Mouse (Mus musculus): ENCODE measurements around the gene Rbm28. TPM values are rescaled to one million over a fixed set of nuclear protein-coding genes. Genes with fewer than 3 reads are reported as not detected.

Rbm28 gene
- polyA plus RNA-seq, 1 experiment from 2014 or later, result 49.6 TPM

- H3K4me2 ChIP-seq (ENCODE audit: low read length), result no peak overlapping the region
- no peak for ATAC-seq
- H3K4me1 ChIP-seq (replicated peaks; ENCODE audit: control insufficient read depth, insufficient read depth, low read length), result peaks cover 3% of the 10 kb centered on the region; the same call in 1 of the 2 replicates
- H3K27me3 ChIP-seq (replicated peaks; ENCODE audit: control insufficient read depth, insufficient read depth, low read length), result no peaks in the 10 kb centered on the region
- H3K27ac ChIP-seq (ENCODE audit: low read length), result no peak overlapping the region
- no peaks in the 10 kb centered on the region for H3K36me3 ChIP-seq (ENCODE audit: control insufficient read depth, insufficient read depth)
- H3K9ac ChIP-seq (replicated peaks; ENCODE audit: low read depth, low read length), result no peak overlapping the region
- WGBS, result 59% methylated on average over 14 of the region's 14 CpGs
- H3K9me3 ChIP-seq (ENCODE audit: control insufficient read depth, low read length), result no peaks in the 10 kb centered on the region
- H3K4me3 ChIP-seq (replicated peaks; ENCODE audit: low read length), result no peak overlapping the region
Observed at GRCm38 (mm10) chr6:29099536-29100170, 65.2 kb downstream of the Rbm28 start.

GRCm38 (mm10) chr6:29092904-29093303 lies 71.9 kb downstream of the Rbm28 start:
- Histone ChIP-seq H3K4me2 (ENCODE audit: low read length) (no peak overlapping the region), H3K4me3 (replicated peaks; ENCODE audit: low read length) (no peak overlapping the region), H3K9ac (replicated peaks; ENCODE audit: low read depth, low read length) (no peak overlapping the region), H3K9me3 (ENCODE audit: control insufficient read depth, low read length) (peaks cover 7% of the 10 kb centered on the region; the same call in 1 of the 2 replicates), H3K36me3 (ENCODE audit: control insufficient read depth, insufficient read depth) (no peaks in the 10 kb centered on the region), H3K4me1 (replicated peaks; ENCODE audit: control insufficient read depth, insufficient read depth, low read length) (no peaks in the 10 kb centered on the region), H3K27ac (ENCODE audit: low read length) (no peak overlapping the region), H3K27me3 (replicated peaks; ENCODE audit: control insufficient read depth, insufficient read depth, low read length) (no peaks in the 10 kb centered on the region)
- 65% methylated on average over 11 of the region's 11 CpGs for WGBS
- no peak for ATAC-seq

GRCm38 (mm10) chr6:29092234-29092633 lies 72.6 kb downstream of the Rbm28 start:
- no peak overlapping the region for H3K4me2 ChIP-seq (ENCODE audit: low read length)
- no peak for ATAC-seq
- H3K4me3 ChIP-seq (replicated peaks; ENCODE audit: low read length), result no peak overlapping the region
- no peaks in the 10 kb centered on the region for H3K27me3 ChIP-seq (replicated peaks; ENCODE audit: control insufficient read depth, insufficient read depth, low read length)
- H3K9ac ChIP-seq (replicated peaks; ENCODE audit: low read depth, low read length), result no peak overlapping the region
- H3K27ac ChIP-seq (ENCODE audit: low read length), result no peak overlapping the region
- no peaks in the 10 kb centered on the region for H3K36me3 ChIP-seq (ENCODE audit: control insufficient read depth, insufficient read depth)
- peaks cover 7% of the 10 kb centered on the region; the same call in 1 of the 2 replicates for H3K9me3 ChIP-seq (ENCODE audit: control insufficient read depth, low read length)
- WGBS, result 83% methylated on average over 7 of the region's 7 CpGs
- H3K4me1 ChIP-seq (replicated peaks; ENCODE audit: control insufficient read depth, insufficient read depth, low read length), result no peaks in the 10 kb centered on the region

- no peak overlapping the region for H3K27ac ChIP-seq (ENCODE audit: low read length)
- 82% methylated on average over 7 of the region's 7 CpGs for WGBS
Observed at GRCm38 (mm10) chr6:29087921-29088709, 76.7 kb downstream of the Rbm28 start.

GRCm38 (mm10) chr6:29084401-29084800 lies 80.4 kb downstream of the Rbm28 start:
- ATAC-seq, result no peak
- Histone ChIP-seq H3K9me3 (ENCODE audit: control insufficient read depth, low read length) (no peaks in the 10 kb centered on the region), H3K4me1 (replicated peaks; ENCODE audit: control insufficient read depth, insufficient read depth, low read length) (peaks cover 5% of the 10 kb centered on the region; the same call in 1 of the 2 replicates), H3K27ac (ENCODE audit: low read length) (no peak overlapping the region), H3K27me3 (replicated peaks; ENCODE audit: control insufficient read depth, insufficient read depth, low read length) (no peaks in the 10 kb centered on the region), H3K4me2 (ENCODE audit: low read length) (no peak overlapping the region), H3K9ac (replicated peaks; ENCODE audit: low read depth, low read length) (no peak overlapping the region), H3K36me3 (ENCODE audit: control insufficient read depth, insufficient read depth) (no peaks in the 10 kb centered on the region), H3K4me3 (replicated peaks; ENCODE audit: low read length) (no peak overlapping the region)
- WGBS, result 73% methylated on average over 7 of the region's 7 CpGs

More at GRCm38 (mm10) chr6:29087921-29088709, 76.7 kb downstream of the Rbm28 start:
- Histone ChIP-seq H3K4me2 (ENCODE audit: low read length) (no peak overlapping the region), H3K9me3 (ENCODE audit: control insufficient read depth, low read length) (peaks cover 7% of the 10 kb centered on the region; the same call in 1 of the 2 replicates), H3K27me3 (replicated peaks; ENCODE audit: control insufficient read depth, insufficient read depth, low read length) (no peaks in the 10 kb centered on the region), H3K36me3 (ENCODE audit: control insufficient read depth, insufficient read depth) (no peaks in the 10 kb centered on the region), H3K4me3 (replicated peaks; ENCODE audit: low read length) (no peak overlapping the region), H3K9ac (replicated peaks; ENCODE audit: low read depth, low read length) (no peak overlapping the region), H3K4me1 (replicated peaks; ENCODE audit: control insufficient read depth, insufficient read depth, low read length) (no peaks in the 10 kb centered on the region)
- ATAC-seq, result no peak

GRCm38 (mm10) chr6:29082776-29083354 lies 81.9 kb downstream of the Rbm28 start:
- no peak overlapping the region for H3K4me3 ChIP-seq (replicated peaks; ENCODE audit: low read length)
- H3K4me1 ChIP-seq (replicated peaks; ENCODE audit: control insufficient read depth, insufficient read depth, low read length), result peaks cover 11% of the 10 kb centered on the region; the same call in 1 of the 2 replicates
- no peaks in the 10 kb centered on the region for H3K36me3 ChIP-seq (ENCODE audit: control insufficient read depth, insufficient read depth)
- ATAC-seq, result no peak
- 46% methylated on average over 9 of the region's 9 CpGs for WGBS
- no peak overlapping the region for H3K27ac ChIP-seq (ENCODE audit: low read length)
- H3K9ac ChIP-seq (replicated peaks; ENCODE audit: low read depth, low read length), result no peak overlapping the region
- H3K4me2 ChIP-seq (ENCODE audit: low read length), result no peak overlapping the region
- no peaks in the 10 kb centered on the region for H3K9me3 ChIP-seq (ENCODE audit: control insufficient read depth, low read length)
- no peaks in the 10 kb centered on the region for H3K27me3 ChIP-seq (replicated peaks; ENCODE audit: control insufficient read depth, insufficient read depth, low read length)

- no peak overlapping the region for H3K4me3 ChIP-seq (replicated peaks; ENCODE audit: low read length)
- no peak overlapping the region for H3K4me2 ChIP-seq (ENCODE audit: low read length)
- H3K4me1 ChIP-seq (replicated peaks; ENCODE audit: control insufficient read depth, insufficient read depth, low read length), result peaks cover 11% of the 10 kb centered on the region; the same call in 1 of the 2 replicates
- H3K27ac ChIP-seq (ENCODE audit: low read length), result no peak overlapping the region
- H3K9me3 ChIP-seq (ENCODE audit: control insufficient read depth, low read length), result no peaks in the 10 kb centered on the region
- H3K36me3 ChIP-seq (ENCODE audit: control insufficient read depth, insufficient read depth), result no peaks in the 10 kb centered on the region
- H3K27me3 ChIP-seq (replicated peaks; ENCODE audit: control insufficient read depth, insufficient read depth, low read length), result no peaks in the 10 kb centered on the region
- ATAC-seq, result no peak
- 69% methylated on average over 10 of the region's 10 CpGs for WGBS
- H3K9ac ChIP-seq (replicated peaks; ENCODE audit: low read depth, low read length), result no peak overlapping the region
Observed at GRCm38 (mm10) chr6:29081826-29082363, 82.9 kb downstream of the Rbm28 start.

GRCm38 (mm10) chr6:29079291-29079690 lies 85.5 kb downstream of the Rbm28 start:
- 40% methylated on average over 4 of the region's 4 CpGs for WGBS
- Histone ChIP-seq H3K27ac (ENCODE audit: low read length) (peak overlapping the region; percentile 62), H3K27me3 (replicated peaks; ENCODE audit: control insufficient read depth, insufficient read depth, low read length) (no peaks in the 10 kb centered on the region), H3K36me3 (ENCODE audit: control insufficient read depth, insufficient read depth) (no peaks in the 10 kb centered on the region), H3K4me3 (replicated peaks; ENCODE audit: low read length) (no peak overlapping the region), H3K9me3 (ENCODE audit: control insufficient read depth, low read length) (no peaks in the 10 kb centered on the region), H3K4me2 (ENCODE audit: low read length) (no peak overlapping the region), H3K4me1 (replicated peaks; ENCODE audit: control insufficient read depth, insufficient read depth, low read length) (peaks cover 11% of the 10 kb centered on the region; the same call in 1 of the 2 replicates), H3K9ac (replicated peaks; ENCODE audit: low read depth, low read length) (no peak overlapping the region; the same call in 1 of the 2 replicates)
- ATAC-seq, result peak; percentile 84

GRCm38 (mm10) chr6:29074133-29074469 lies 90.7 kb downstream of the Rbm28 start:
- no peak for ATAC-seq
- Histone ChIP-seq H3K9me3 (ENCODE audit: control insufficient read depth, low read length) (no peaks in the 10 kb centered on the region), H3K4me1 (replicated peaks; ENCODE audit: control insufficient read depth, insufficient read depth, low read length) (peaks cover 8% of the 10 kb centered on the region; the same call in 1 of the 2 replicates), H3K9ac (replicated peaks; ENCODE audit: low read depth, low read length) (no peak overlapping the region), H3K27ac (ENCODE audit: low read length) (no peak overlapping the region), H3K4me2 (ENCODE audit: low read length) (no peak overlapping the region), H3K36me3 (ENCODE audit: control insufficient read depth, insufficient read depth) (no peaks in the 10 kb centered on the region), H3K4me3 (replicated peaks; ENCODE audit: low read length) (no peak overlapping the region), H3K27me3 (replicated peaks; ENCODE audit: control insufficient read depth, insufficient read depth, low read length) (no peaks in the 10 kb centered on the region)
